Mouse (Mus musculus) bone marrow, adult 2 months (tissue): ENCODE results near the gene Zfp280d.

Experiments used
- CTCF ChIP-seq: fragments of 200-500 bp; IDR thresholded peaks from 2 replicates; pipeline ENCODE4 v1.5.1; 2011; ENCODE audit warnings: low read length, control low read depth; ENCODE audit not compliant: control insufficient read depth, insufficient read depth
- POLR2A ChIP-seq: fragments of 200-500 bp; IDR thresholded peaks from 2 replicates; pipeline ENCODE4 v1.6.1; 2011; ENCODE audit warnings: low read depth, mild to moderate bottlenecking, control low read depth, low read length, borderline replicate concordance; ENCODE audit not compliant: control insufficient read depth

DNA sequence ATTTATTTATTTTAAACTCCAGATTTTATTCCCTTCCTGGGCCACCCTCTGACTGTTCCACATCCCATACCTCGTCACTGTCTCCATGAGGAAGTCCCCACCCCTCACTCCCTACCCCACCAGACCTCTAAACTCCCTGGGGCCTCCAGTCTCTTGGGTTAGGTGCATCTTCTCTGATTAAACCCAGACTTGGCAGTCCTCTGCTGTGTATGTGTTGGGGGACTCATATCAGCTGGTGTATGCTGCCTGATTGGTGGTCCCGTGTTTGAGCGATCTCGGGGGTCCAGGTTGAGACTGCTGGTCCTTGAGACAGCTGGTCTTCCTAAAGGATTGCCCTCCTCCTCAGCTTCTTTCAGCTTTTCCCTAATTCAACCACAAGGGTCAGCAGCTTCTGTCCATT, 5.3 kb downstream of the Zfp280d start:
- TF ChIP-seq POLR2A = no peak
- no peak for TF ChIP-seq CTCF
